In the genomic region with DNA sequence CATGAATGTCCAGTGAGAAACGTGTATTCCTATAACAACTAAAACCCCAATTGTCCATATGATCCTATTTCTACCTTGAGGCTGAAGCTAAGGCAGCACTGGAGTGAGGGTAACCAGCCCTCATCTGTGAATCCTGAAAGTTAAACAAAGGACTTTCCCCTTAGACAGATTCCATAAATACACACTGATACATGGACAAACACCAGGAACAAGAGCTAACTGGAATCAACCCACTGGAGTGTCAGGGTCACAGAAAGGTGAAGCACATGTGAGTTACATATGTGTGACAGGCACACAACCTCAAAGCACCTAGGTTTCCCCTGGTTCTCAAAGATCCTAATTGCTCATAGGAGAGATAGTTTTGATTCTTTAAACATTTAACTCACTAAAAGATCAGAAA, we compare ENCODE assay signal across 11 mouse cellular contexts.
"Had no signal": no experiment of that assay in that cellular context is flagged by ENCODE, and none has a peak within 500 bp of the region (broad histone marks: within the 10 kb centered on the region; RNA-seq: fewer than 3 reads in every experiment).

No protein-coding gene starts in this region.

- H3K9me3 ChIP-seq: limb, embryonic 15.5 days; liver, embryonic 13.5 days; midbrain, embryonic 13.5 days had no signal

- ATAC-seq: midbrain, embryonic 13.5 days had no signal

- H3K4me2 ChIP-seq: limb, embryonic 15.5 days; liver, embryonic 13.5 days; midbrain, embryonic 13.5 days had no signal

- H3K27ac ChIP-seq: kidney, postnatal 0 days; limb, embryonic 15.5 days; liver, embryonic 13.5 days; midbrain, embryonic 13.5 days had no signal

- H3K4me1 ChIP-seq: limb, embryonic 15.5 days had no signal

- H3K36me3 ChIP-seq: limb, embryonic 15.5 days; liver, embryonic 13.5 days had no signal

- DNase-seq: kidney, adult 9 months; kidney, postnatal 36 days; layer of hippocampus, adult 9-11 months; layer of hippocampus, postnatal 36 days; liver, embryonic 13.5 days; lung, adult 18-20 months; right cerebral cortex, postnatal 14 days; thymus, postnatal 36 days had no signal

- H3K9ac ChIP-seq: limb, embryonic 15.5 days; liver, embryonic 13.5 days; midbrain, embryonic 13.5 days had no signal

- H3K4me3 ChIP-seq: limb, embryonic 15.5 days; liver, embryonic 13.5 days; midbrain, embryonic 13.5 days had no signal

- H3K27me3 ChIP-seq: limb, embryonic 15.5 days; liver, embryonic 13.5 days; midbrain, embryonic 13.5 days had no signal
